Mouse (Mus musculus): ENCODE results near the gene Lhpp. TPM values are rescaled to one million over a fixed set of nuclear protein-coding genes. Genes with fewer than 3 reads are reported as not detected.

The Lhpp gene
- polyA plus RNA-seq, 1 experiment from 2014 or later: 15.1 TPM

DNA sequence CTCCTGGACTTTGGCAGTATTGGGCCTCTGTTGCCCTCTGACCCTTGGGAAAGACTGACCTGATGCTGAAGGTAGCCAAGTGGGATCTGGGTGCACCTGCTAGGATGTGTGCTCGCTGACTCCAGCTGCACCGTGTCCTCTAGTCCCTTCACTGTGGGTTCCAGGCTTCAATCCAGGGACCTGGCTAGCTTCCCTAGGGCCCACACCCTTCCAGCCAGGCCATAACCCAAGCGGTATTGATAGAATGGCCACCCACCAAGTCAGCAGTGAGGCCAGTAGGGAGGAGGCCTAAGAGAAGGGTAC, 60.4 kb downstream of the Lhpp start:
- Histone ChIP-seq H3K4me2 (ENCODE audit: low read depth, low read length, severe bottlenecking) (no peak overlapping the region), H3K9me3 (ENCODE audit: control insufficient read depth, low read length) (no peaks in the 10 kb centered on the region), H3K4me3 (ENCODE audit: low read depth, low read length) (no peak overlapping the region), H3K36me3 (ENCODE audit: control insufficient read depth, insufficient read depth, low read length) (no peaks in the 10 kb centered on the region), H3K27ac (ENCODE audit: low read depth, low read length) (no peak overlapping the region), H3K27me3 (ENCODE audit: control insufficient read depth, insufficient read depth, low read length) (no peaks in the 10 kb centered on the region; the same call in 1 of the 2 replicates), H3K4me1 (replicated peaks; ENCODE audit: control insufficient read depth, insufficient read depth, low read length) (peaks cover 3% of the 10 kb centered on the region; the same call in 1 of the 2 replicates), H3K9ac (ENCODE audit: low read length) (no peak overlapping the region)
- DNase-seq (ENCODE audit: low spot score) (no peak), ATAC-seq (replicated peaks; ENCODE audit: low FRiP score) (no peak)
- 93% methylated on average over 3 of the region's 3 CpGs for WGBS

DNA sequence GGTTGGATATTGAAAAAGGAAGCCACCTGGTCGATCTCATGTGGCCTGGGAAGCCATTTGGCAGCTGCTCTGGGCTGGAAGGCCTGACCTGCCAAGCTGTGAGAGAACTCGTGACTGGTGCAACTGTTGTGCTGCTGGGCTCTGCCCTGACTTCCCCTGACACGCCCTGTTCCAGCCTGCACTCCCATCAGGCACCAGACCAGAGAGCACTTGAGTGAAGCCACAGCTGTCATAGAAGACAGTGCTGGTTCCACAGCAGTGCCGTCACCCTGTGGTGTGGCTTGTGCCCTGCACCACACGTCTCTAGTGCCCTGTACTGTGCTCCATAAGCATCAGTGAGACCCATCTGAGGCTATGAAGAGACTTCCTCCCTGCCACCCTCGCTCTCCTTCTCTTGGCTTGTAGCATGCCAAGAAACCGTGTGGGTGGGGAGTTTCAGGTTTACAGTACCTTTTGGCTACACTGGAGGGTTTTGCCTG, 62.1 kb downstream of the Lhpp start:
- Histone ChIP-seq H3K4me3 (ENCODE audit: low read depth, low read length) (no peak overlapping the region), H3K9ac (ENCODE audit: low read length) (no peak overlapping the region), H3K4me1 (replicated peaks; ENCODE audit: control insufficient read depth, insufficient read depth, low read length) (no peaks in the 10 kb centered on the region; the same call in 1 of the 2 replicates), H3K27ac (ENCODE audit: low read depth, low read length) (no peak overlapping the region), H3K9me3 (ENCODE audit: control insufficient read depth, low read length) (no peaks in the 10 kb centered on the region), H3K36me3 (ENCODE audit: control insufficient read depth, insufficient read depth, low read length) (no peaks in the 10 kb centered on the region), H3K27me3 (ENCODE audit: control insufficient read depth, insufficient read depth, low read length) (no peaks in the 10 kb centered on the region; the same call in 1 of the 2 replicates), H3K4me2 (ENCODE audit: low read depth, low read length, severe bottlenecking) (no peak overlapping the region)
- 85% methylated on average over 7 of the region's 7 CpGs for WGBS
- ATAC-seq (replicated peaks; ENCODE audit: low FRiP score) (no peak), DNase-seq (ENCODE audit: low spot score) (no peak)

- Histone ChIP-seq H3K36me3 (ENCODE audit: control insufficient read depth, insufficient read depth, low read length) (no peaks in the 10 kb centered on the region), H3K27ac (ENCODE audit: low read depth, low read length) (no peak overlapping the region), H3K9me3 (ENCODE audit: control insufficient read depth, low read length) (no peaks in the 10 kb centered on the region), H3K27me3 (ENCODE audit: control insufficient read depth, insufficient read depth, low read length) (no peaks in the 10 kb centered on the region), H3K4me1 (replicated peaks; ENCODE audit: control insufficient read depth, insufficient read depth, low read length) (no peaks in the 10 kb centered on the region; the same call in 1 of the 2 replicates), H3K4me2 (ENCODE audit: low read depth, low read length, severe bottlenecking) (no peak overlapping the region), H3K4me3 (ENCODE audit: low read depth, low read length) (no peak overlapping the region), H3K9ac (ENCODE audit: low read length) (no peak overlapping the region)
- WGBS: 59% methylated on average over 17 of the region's 17 CpGs
- no peak for ATAC-seq (replicated peaks; ENCODE audit: low FRiP score)
- peak; percentile 63 for DNase-seq (ENCODE audit: low spot score)
Measured at GRCm38 (mm10) chr7:132673931-132674755, 63.7 kb downstream of the Lhpp start.

- no peak for DNase-seq (ENCODE audit: low spot score)
- Histone ChIP-seq H3K9me3 (ENCODE audit: control insufficient read depth, low read length) (no peaks in the 10 kb centered on the region), H3K27me3 (ENCODE audit: control insufficient read depth, insufficient read depth, low read length) (no peaks in the 10 kb centered on the region), H3K27ac (ENCODE audit: low read depth, low read length) (no peak overlapping the region), H3K4me1 (replicated peaks; ENCODE audit: control insufficient read depth, insufficient read depth, low read length) (no peaks in the 10 kb centered on the region; the same call in 1 of the 2 replicates), H3K4me2 (ENCODE audit: low read depth, low read length, severe bottlenecking) (no peak overlapping the region), H3K9ac (ENCODE audit: low read length) (no peak overlapping the region), H3K36me3 (ENCODE audit: control insufficient read depth, insufficient read depth, low read length) (no peaks in the 10 kb centered on the region), H3K4me3 (ENCODE audit: low read depth, low read length) (no peak overlapping the region)
- WGBS: 95% methylated on average over 2 of the region's 2 CpGs
- no peak for ATAC-seq (replicated peaks; ENCODE audit: low FRiP score)
Measured at GRCm38 (mm10) chr7:132675922-132676321, 65.5 kb downstream of the Lhpp start.

DNA sequence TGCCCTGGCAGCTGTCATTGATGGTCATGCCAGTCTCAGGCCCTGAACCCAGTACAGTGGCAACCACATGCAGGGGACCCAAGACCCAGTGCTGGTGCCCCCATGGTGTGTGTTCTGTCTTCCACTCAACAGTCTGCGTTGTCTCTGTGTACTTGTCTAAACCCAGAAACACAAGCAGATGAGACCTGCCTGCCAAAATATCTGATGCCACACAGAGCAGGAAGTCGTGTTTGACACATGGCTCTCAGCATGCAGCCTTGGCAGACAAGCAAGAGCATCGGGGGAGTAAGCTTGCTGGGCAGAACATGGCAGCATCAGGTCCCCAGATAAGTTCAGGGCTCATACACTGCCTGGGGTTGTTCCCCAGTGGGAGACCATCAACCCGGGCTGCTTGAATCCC, 68.7 kb downstream of the Lhpp start:
- ATAC-seq (replicated peaks; ENCODE audit: low FRiP score) (no peak), DNase-seq (ENCODE audit: low spot score) (no peak)
- Histone ChIP-seq H3K36me3 (ENCODE audit: control insufficient read depth, insufficient read depth, low read length) (no peaks in the 10 kb centered on the region), H3K4me2 (ENCODE audit: low read depth, low read length, severe bottlenecking) (no peak overlapping the region), H3K9ac (ENCODE audit: low read length) (no peak overlapping the region), H3K27me3 (ENCODE audit: control insufficient read depth, insufficient read depth, low read length) (no peaks in the 10 kb centered on the region), H3K4me1 (replicated peaks; ENCODE audit: control insufficient read depth, insufficient read depth, low read length) (no peaks in the 10 kb centered on the region; the same call in 1 of the 2 replicates), H3K27ac (ENCODE audit: low read depth, low read length) (no peak overlapping the region), H3K9me3 (ENCODE audit: control insufficient read depth, low read length) (no peaks in the 10 kb centered on the region), H3K4me3 (ENCODE audit: low read depth, low read length) (no peak overlapping the region)
- WGBS: 85% methylated on average over 4 of the region's 4 CpGs

GRCm38 (mm10) chr7:132679549-132679948, 69.1 kb downstream of the Lhpp start:
- H3K27ac ChIP-seq (ENCODE audit: low read depth, low read length): no peak overlapping the region
- no peaks in the 10 kb centered on the region for H3K36me3 ChIP-seq (ENCODE audit: control insufficient read depth, insufficient read depth, low read length)
- H3K27me3 ChIP-seq (ENCODE audit: control insufficient read depth, insufficient read depth, low read length): no peaks in the 10 kb centered on the region
- ATAC-seq (replicated peaks; ENCODE audit: low FRiP score) (no peak), DNase-seq (ENCODE audit: low spot score) (no peak)
- WGBS: 81% methylated on average over 6 of the region's 6 CpGs
- H3K9ac ChIP-seq (ENCODE audit: low read length): no peak overlapping the region
- H3K4me1 ChIP-seq (replicated peaks; ENCODE audit: control insufficient read depth, insufficient read depth, low read length): no peaks in the 10 kb centered on the region
- H3K4me2 ChIP-seq (ENCODE audit: low read depth, low read length, severe bottlenecking): no peak overlapping the region
- H3K4me3 ChIP-seq (ENCODE audit: low read depth, low read length): no peak overlapping the region
- no peaks in the 10 kb centered on the region for H3K9me3 ChIP-seq (ENCODE audit: control insufficient read depth, low read length)

GRCm38 (mm10) chr7:132681296-132681695, 70.9 kb downstream of the Lhpp start:
- no peak overlapping the region for H3K9ac ChIP-seq (ENCODE audit: low read length)
- H3K4me2 ChIP-seq (ENCODE audit: low read depth, low read length, severe bottlenecking): no peak overlapping the region
- H3K27ac ChIP-seq (ENCODE audit: low read depth, low read length): no peak overlapping the region
- H3K4me1 ChIP-seq (replicated peaks; ENCODE audit: control insufficient read depth, insufficient read depth, low read length): no peaks in the 10 kb centered on the region
- no peak for DNase-seq (ENCODE audit: low spot score)
- no peaks in the 10 kb centered on the region for H3K9me3 ChIP-seq (ENCODE audit: control insufficient read depth, low read length)
- no peak for ATAC-seq (replicated peaks; ENCODE audit: low FRiP score)
- H3K4me3 ChIP-seq (ENCODE audit: low read depth, low read length): no peak overlapping the region
- 92% methylated on average over 11 of the region's 11 CpGs for WGBS
- H3K27me3 ChIP-seq (ENCODE audit: control insufficient read depth, insufficient read depth, low read length): no peaks in the 10 kb centered on the region
- no peaks in the 10 kb centered on the region for H3K36me3 ChIP-seq (ENCODE audit: control insufficient read depth, insufficient read depth, low read length)

DNA sequence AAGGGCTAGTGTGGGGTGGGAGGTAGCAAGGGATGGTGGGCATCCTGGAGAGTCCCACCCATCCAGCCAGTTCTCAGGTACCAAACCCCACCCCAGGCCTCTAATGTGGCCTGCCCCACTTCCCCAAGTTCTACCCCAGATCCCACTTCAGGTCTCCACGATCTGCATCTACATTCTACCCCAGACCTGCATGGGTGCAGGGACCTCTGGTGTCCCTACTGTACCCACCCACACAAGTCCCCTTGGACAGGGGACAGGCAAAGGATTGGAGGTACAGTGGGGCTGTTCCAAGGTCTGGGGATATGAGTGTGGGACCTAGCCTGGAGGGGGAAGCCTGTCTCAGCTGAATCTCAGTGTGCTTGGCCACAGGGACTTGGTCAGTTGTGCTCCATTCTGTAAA, 71.4 kb downstream of the Lhpp start:
- DNase-seq (ENCODE audit: low spot score) (no peak), ATAC-seq (replicated peaks; ENCODE audit: low FRiP score) (no peak)
- H3K27me3 ChIP-seq (ENCODE audit: control insufficient read depth, insufficient read depth, low read length): no peaks in the 10 kb centered on the region
- H3K27ac ChIP-seq (ENCODE audit: low read depth, low read length): no peak overlapping the region
- no peak overlapping the region for H3K9ac ChIP-seq (ENCODE audit: low read length)
- H3K36me3 ChIP-seq (ENCODE audit: control insufficient read depth, insufficient read depth, low read length): no peaks in the 10 kb centered on the region
- no peaks in the 10 kb centered on the region for H3K9me3 ChIP-seq (ENCODE audit: control insufficient read depth, low read length)
- H3K4me1 ChIP-seq (replicated peaks; ENCODE audit: control insufficient read depth, insufficient read depth, low read length): no peaks in the 10 kb centered on the region
- H3K4me3 ChIP-seq (ENCODE audit: low read depth, low read length): no peak overlapping the region
- WGBS: 85% methylated on average over 1 of the region's 1 CpGs
- H3K4me2 ChIP-seq (ENCODE audit: low read depth, low read length, severe bottlenecking): no peak overlapping the region

GRCm38 (mm10) chr7:132682336-132682735, 71.9 kb downstream of the Lhpp start:
- 90% methylated on average over 3 of the region's 3 CpGs for WGBS

More at GRCm38 (mm10) chr7:132682336-132682735, 71.9 kb downstream of the Lhpp start:
- Histone ChIP-seq H3K9me3 (ENCODE audit: control insufficient read depth, low read length) (no peaks in the 10 kb centered on the region), H3K27me3 (ENCODE audit: control insufficient read depth, insufficient read depth, low read length) (no peaks in the 10 kb centered on the region), H3K4me1 (replicated peaks; ENCODE audit: control insufficient read depth, insufficient read depth, low read length) (no peaks in the 10 kb centered on the region), H3K4me3 (ENCODE audit: low read depth, low read length) (no peak overlapping the region), H3K27ac (ENCODE audit: low read depth, low read length) (no peak overlapping the region), H3K9ac (ENCODE audit: low read length) (no peak overlapping the region), H3K36me3 (ENCODE audit: control insufficient read depth, insufficient read depth, low read length) (no peaks in the 10 kb centered on the region), H3K4me2 (ENCODE audit: low read depth, low read length, severe bottlenecking) (no peak overlapping the region)
- ATAC-seq (replicated peaks; ENCODE audit: low FRiP score) (no peak), DNase-seq (ENCODE audit: low spot score) (no peak)
